Mouse (Mus musculus) forebrain, embryonic 14.5 days (tissue): ENCODE measurements around the gene Ccnl1. TPM values are rescaled to one million over a fixed set of nuclear protein-coding genes. Genes with fewer than 3 reads are reported as not detected.

Experiments
- ATAC-seq: fragments of 200-750 bp; cut with Nextera tagmentation; 2 replicates; pipeline ENCODE4 v1.8.0; 2017; ENCODE audit warnings: mild to moderate bottlenecking, moderate library complexity
- DNase-seq: peaks from one replicate; pipeline ENCODE4 v3.0.0-alpha.2; 2015; ENCODE audit warnings: low spot score
- H3K27ac ChIP-seq: fragments of 300-500 bp; sonication (generic); 2 replicates; pipeline ENCODE4 v1.5.1; 2014; ENCODE audit warnings: low read depth, mild to moderate bottlenecking, control low read depth, low read length, moderate library complexity
- H3K27me3 ChIP-seq: fragments of 300-500 bp; sonication (generic); replicated peaks from 2 replicates; pipeline ENCODE4 v1.6.1; 2014; ENCODE audit warnings: low read length, control low read depth, mixed read lengths; ENCODE audit not compliant: control insufficient read depth, insufficient read depth
- H3K36me3 ChIP-seq: fragments of 300-500 bp; sonication (generic); 2 replicates; pipeline ENCODE4 v1.6.1; 2014; ENCODE audit warnings: low read length, control low read depth; ENCODE audit not compliant: control insufficient read depth, insufficient read depth
- H3K4me1 ChIP-seq: fragments of 300-500 bp; sonication (generic); 2 replicates; pipeline ENCODE4 v1.6.1; 2014; ENCODE audit warnings: antibody characterized with exemption, low read length, control low read depth; ENCODE audit not compliant: control insufficient read depth, insufficient read depth
- H3K4me2 ChIP-seq: fragments of 300-500 bp; sonication (generic); 2 replicates; pipeline ENCODE4 v1.6.1; 2014; ENCODE audit warnings: mild to moderate bottlenecking, control low read depth, low read length
- H3K4me3 ChIP-seq: fragments of 300-500 bp; sonication (generic); 2 replicates; pipeline ENCODE4 v1.5.1; 2014; ENCODE audit warnings: low read depth, low read length, control low read depth
- H3K9ac ChIP-seq: fragments of 300-500 bp; sonication (generic); 2 replicates; pipeline ENCODE4 v1.6.1; 2014; ENCODE audit warnings: mild to moderate bottlenecking, low read length, control low read depth, moderate library complexity
- H3K9me3 ChIP-seq: fragments of 300-500 bp; sonication (generic); replicated peaks from 2 replicates; pipeline ENCODE4 v1.6.1; 2016; ENCODE audit warnings: low read length, control low read depth, mixed read lengths; ENCODE audit not compliant: control insufficient read depth
- WGBS: fragments of 180-500 bp; shearing (Covaris S2); extraction: QIAGEN DNeasy Blood & Tissue Kit; methylation state at CpG from one replicate; pipeline ENCODE4 v1.1.7; 2014; 5-methylcytosine and 5-hydroxymethylcytosine counted together
- polyA plus RNA-seq: library from polyadenylated mRNA; unstranded; fragments of >200 nt; fragmentation: Nextera tagmentation; extraction: Ambion mirVana; gene quantifications from 2 replicates; pipeline ENCODE4 v1.2.1, GENCODE M21; 2014

Ccnl1 gene
- 76.6 and 84.4 TPM in 2 replicates for polyA plus RNA-seq

DNA sequence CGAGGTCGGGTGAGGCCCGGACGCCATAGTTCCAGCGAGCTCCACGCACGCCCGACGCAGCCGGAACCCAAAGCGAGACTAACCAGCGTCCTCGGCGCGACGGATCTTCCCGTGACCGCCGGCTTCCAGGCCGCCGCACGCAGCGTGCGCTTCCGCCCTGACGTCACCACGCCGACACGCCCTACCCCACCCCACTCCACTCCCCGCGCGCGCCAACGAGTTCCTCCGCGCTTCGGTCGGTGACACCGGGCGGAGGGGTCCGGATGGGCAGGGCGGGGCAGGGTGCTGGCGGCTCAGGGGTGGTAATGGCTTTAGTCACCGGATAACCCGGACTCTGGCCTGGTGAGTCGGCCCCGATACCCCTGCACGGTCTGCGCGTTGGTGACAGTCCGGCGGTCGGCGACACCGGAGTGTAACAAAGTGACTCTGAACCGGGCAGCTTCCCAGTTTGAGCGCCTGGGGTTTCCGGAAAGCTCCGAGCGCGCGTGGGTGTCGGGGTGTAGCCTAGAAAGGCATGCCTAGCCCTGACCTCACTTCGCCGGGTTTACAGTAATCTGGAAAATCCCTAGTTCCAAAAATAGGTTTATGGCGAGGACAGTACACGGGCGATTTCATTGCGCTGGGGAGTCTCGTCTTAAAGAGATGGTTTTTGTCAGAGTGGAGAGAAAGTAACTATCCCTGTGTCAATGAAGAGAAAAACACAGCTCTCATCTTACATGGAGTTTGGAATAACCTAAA lies at the start of gene Ccnl1:
TSS of gene Ccnl1 (minus strand) at position 148 of the 738 bp plus-strand sequence.
- peaks cover 23% of the 10 kb centered on the region for H3K36me3 ChIP-seq
- ATAC-seq: peak; percentile 97
- peak within 1 kb of the TSS; percentile 99 for H3K4me3 ChIP-seq
- peak within 1 kb of the TSS; percentile 99 for H3K27ac ChIP-seq
- H3K9me3 ChIP-seq: no peaks in the 10 kb centered on the region
- H3K4me2 ChIP-seq: peak within 1 kb of the TSS; percentile 85
- WGBS: under 1% methylated on average over 63 of the region's 70 CpGs
- peaks cover 21% of the 10 kb centered on the region for H3K4me1 ChIP-seq
- H3K27me3 ChIP-seq: no peaks in the 10 kb centered on the region
- peak; percentile 96 for DNase-seq
- peak within 1 kb of the TSS; percentile 98 for H3K9ac ChIP-seq

- Histone ChIP-seq H3K4me3 (no peak overlapping the region), H3K27me3 (no peaks in the 10 kb centered on the region), H3K27ac (no peak overlapping the region), H3K4me1 (no peaks in the 10 kb centered on the region), H3K36me3 (no peaks in the 10 kb centered on the region), H3K4me2 (no peak overlapping the region), H3K9ac (no peak overlapping the region), H3K9me3 (no peaks in the 10 kb centered on the region)
- DNase-seq (no peak), ATAC-seq (no peak)
- 83% methylated on average over 4 of the region's 4 CpGs for WGBS
Observed at GRCm38 (mm10) chr3:66004989-66005388, 46.9 kb upstream of the Ccnl1 start.

GRCm38 (mm10) chr3:66004220-66004951 lies 46.3 kb upstream of the Ccnl1 start:
- DNase-seq (peak; percentile 68), ATAC-seq (0 out of 2 replicates have a peak, but pooled peaks have one; percentile 26)
- WGBS: 72% methylated on average over 7 of the region's 7 CpGs

GRCm38 (mm10) chr3:66000400-66000799 lies 42.4 kb upstream of the Ccnl1 start:
- Histone ChIP-seq H3K27ac (no peak overlapping the region), H3K4me3 (no peak overlapping the region), H3K27me3 (no peaks in the 10 kb centered on the region), H3K9me3 (no peaks in the 10 kb centered on the region), H3K9ac (no peak overlapping the region), H3K4me1 (no peaks in the 10 kb centered on the region), H3K4me2 (no peak overlapping the region), H3K36me3 (no peaks in the 10 kb centered on the region)
- no peak for ATAC-seq
- no peak for DNase-seq
- 74% methylated on average over 2 of the region's 2 CpGs for WGBS

More at GRCm38 (mm10) chr3:66004220-66004951, 46.3 kb upstream of the Ccnl1 start:
- Histone ChIP-seq H3K27ac (no peak overlapping the region), H3K4me1 (no peaks in the 10 kb centered on the region), H3K4me2 (no peak overlapping the region), H3K9me3 (no peaks in the 10 kb centered on the region), H3K4me3 (no peak overlapping the region), H3K27me3 (no peaks in the 10 kb centered on the region), H3K9ac (no peak overlapping the region), H3K36me3 (no peaks in the 10 kb centered on the region)

DNA sequence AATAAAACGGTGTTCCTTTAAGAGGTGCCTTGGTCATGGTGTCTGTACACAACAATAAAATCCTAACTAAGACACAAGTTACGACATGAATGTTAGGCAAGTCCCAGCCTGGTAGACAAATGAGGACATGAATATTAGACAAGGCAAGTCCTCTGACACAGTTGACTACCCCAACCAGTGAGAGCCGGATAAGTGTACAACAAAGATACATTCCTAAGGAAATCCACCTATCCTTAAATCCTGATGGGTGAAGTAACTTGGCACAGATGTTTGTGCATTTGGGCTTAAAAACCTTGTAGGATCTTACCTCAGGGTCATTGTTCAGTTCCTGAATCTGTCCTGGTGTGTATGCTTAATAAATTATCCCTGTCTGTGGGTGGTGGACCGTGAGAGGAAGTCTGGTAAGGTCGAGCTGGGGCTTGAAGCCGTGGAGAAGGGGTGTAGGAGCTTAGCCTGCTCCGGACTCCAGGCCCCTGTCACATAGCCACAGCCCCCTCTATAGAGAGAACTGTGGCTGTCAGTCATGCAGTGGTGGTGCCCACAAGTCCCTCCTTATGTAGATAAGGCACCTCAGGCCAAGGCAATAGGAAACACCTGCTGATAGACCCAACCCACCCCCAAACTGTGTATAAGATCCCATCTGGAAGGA lies 39.4 kb upstream of the Ccnl1 start:
- no peaks in the 10 kb centered on the region for H3K27me3 ChIP-seq
- no peak overlapping the region for H3K9ac ChIP-seq
- 83% methylated on average over 7 of the region's 7 CpGs for WGBS
- no peaks in the 10 kb centered on the region for H3K9me3 ChIP-seq
- H3K4me2 ChIP-seq: no peak overlapping the region
- H3K4me1 ChIP-seq: no peaks in the 10 kb centered on the region
- ATAC-seq (no peak), DNase-seq (no peak)
- no peak overlapping the region for H3K4me3 ChIP-seq
- H3K36me3 ChIP-seq: no peaks in the 10 kb centered on the region
- H3K27ac ChIP-seq: no peak overlapping the region

DNA sequence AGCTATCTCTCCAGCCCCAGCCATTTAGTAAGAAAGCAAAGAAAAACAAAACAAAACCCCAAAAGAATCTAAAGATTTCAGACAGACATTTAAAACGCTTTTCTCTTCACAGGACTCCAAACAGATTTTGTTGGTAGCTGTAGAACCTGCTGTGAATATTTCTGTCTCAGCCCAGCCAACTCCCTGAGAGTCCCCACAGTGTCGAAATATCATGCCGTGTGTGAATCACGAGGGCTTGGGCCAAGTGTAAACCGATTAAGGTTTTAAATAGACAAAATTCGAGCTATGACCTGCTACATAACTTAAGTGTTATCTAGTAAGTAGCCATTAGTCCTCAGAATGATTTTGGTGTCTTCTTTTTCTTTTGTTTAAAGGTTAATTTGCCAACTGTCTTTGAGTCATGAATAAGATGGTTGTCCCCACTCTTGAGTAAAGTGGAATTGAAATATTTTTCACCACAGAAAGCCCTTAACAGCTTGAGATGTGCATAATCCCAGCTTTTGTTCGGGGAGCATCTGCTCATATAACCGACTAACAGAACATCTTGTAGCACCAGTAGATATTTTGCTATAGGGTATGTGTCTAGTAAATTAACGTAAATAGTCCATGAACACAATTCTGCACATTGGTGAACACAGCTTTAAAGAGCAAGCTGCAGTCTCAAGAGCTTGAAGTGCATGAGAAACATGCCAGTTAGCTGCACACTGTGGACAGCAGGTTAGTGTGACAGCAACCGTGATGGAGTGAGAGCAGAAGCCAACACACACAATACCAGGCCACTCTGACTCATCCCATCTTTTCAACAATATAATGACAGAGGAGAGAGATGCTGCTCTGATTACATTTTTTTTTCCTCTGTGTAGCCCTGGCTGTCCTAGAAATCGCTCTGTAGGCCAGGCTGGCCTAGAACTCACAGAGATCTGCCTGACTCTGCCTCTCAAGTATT lies 34.6 kb upstream of the Ccnl1 start:
- H3K36me3 ChIP-seq: no peaks in the 10 kb centered on the region
- no peak overlapping the region for H3K27ac ChIP-seq
- H3K4me2 ChIP-seq: no peak overlapping the region
- DNase-seq (no peak), ATAC-seq (no peak)
- no peaks in the 10 kb centered on the region for H3K4me1 ChIP-seq
- no peaks in the 10 kb centered on the region for H3K27me3 ChIP-seq
- no peak overlapping the region for H3K9ac ChIP-seq
- 77% methylated on average over 11 of the region's 11 CpGs for WGBS
- no peak overlapping the region for H3K4me3 ChIP-seq
- H3K9me3 ChIP-seq: no peaks in the 10 kb centered on the region

DNA sequence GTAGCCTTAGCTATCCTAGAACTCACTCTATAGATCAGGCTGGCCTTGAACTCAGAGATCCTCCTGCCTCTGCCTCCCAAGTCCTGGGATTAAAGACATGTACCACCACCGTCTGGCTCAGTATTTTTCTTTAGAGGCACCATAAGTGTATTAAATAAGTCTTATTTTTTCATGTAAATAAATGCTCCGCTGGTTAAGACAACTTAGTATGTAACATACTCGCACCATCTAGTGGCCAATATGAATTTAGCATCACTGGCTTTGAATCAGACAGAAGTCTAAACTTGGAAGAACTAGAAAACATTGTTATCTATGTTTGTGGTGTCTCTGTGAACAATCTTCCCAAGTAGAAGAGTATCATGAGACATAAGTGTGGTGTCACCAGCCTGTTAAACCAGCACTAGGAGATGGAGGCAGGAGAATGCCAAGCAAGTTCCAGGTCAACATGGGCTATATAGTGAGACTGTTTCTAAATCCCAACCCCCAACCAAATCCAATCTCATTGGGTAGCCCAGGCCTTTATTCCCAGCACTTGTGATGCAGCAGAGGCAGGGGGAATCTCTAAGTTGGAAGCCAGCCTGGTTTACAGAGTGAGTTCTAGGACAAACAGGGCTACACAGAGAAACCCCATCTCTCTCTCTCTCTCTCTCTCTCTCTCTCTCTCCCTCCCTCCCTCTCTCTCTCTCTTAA lies 33.1 kb upstream of the Ccnl1 start:
- ATAC-seq: 0 out of 2 replicates have a peak, but pooled peaks have one; percentile 15
- no peak overlapping the region for H3K27ac ChIP-seq

DNA sequence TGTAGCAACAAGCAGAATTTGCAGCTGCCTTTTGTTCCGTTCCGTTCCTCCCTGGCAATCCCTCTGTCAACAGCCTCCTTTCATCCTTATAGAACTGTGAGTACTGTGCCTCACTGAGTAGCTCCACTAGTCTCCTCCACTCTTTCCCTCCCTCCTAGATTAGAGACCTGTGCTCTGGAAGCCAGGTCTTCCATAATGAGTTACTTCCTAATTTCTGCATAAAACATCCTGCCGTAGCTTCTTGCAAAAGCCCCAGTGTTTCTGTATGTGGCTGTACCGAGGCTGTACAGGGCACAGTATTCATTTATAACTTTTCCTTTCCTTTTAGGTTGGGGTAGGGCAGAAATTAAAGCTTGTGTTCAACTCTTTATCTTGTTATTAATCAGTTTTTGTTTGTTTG lies 32.5 kb upstream of the Ccnl1 start:
- no peaks in the 10 kb centered on the region for H3K4me1 ChIP-seq
- H3K9ac ChIP-seq: no peak overlapping the region
- 82% methylated on average over 4 of the region's 4 CpGs for whole genome bisulfite sequencing
- ATAC-seq (no peak), DNase-seq (no peak)
- H3K9me3 ChIP-seq: no peaks in the 10 kb centered on the region
- H3K27me3 ChIP-seq: no peaks in the 10 kb centered on the region
- H3K27ac ChIP-seq: no peak overlapping the region
- H3K4me3 ChIP-seq: no peak overlapping the region
- no peaks in the 10 kb centered on the region for H3K36me3 ChIP-seq
- H3K4me2 ChIP-seq: no peak overlapping the region

More for the DNA sequence above, 33.1 kb upstream of the Ccnl1 start:
- WGBS: 14% methylated on average over 3 of the region's 3 CpGs
- Histone ChIP-seq H3K4me3 (no peak overlapping the region), H3K9me3 (no peaks in the 10 kb centered on the region), H3K27me3 (no peaks in the 10 kb centered on the region), H3K4me1 (no peaks in the 10 kb centered on the region), H3K4me2 (no peak overlapping the region), H3K36me3 (no peaks in the 10 kb centered on the region), H3K9ac (no peak overlapping the region)
- DNase-seq: peak; percentile 82
